Mouse (Mus musculus): ENCODE results near the gene Sorl1.

DNA sequence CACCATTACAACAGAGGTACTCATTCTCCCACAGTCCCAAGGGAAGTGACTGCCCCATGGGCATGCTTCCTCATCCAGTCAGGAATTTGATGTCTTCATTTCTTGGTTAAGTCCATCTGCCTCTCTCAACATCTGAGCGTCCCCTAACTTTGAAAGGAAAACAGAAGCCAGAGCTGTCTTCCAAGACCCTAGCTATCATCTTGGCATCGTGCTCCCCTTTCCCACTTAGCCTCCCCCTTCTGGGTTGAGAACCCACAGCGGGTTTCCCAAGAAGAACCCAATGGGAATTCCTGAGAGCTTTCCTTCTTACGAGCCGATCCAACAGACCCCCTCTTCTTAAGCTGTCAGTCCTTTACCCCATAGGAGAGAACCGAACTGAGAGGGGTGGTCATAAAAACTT lies 24.7 kb upstream of the Sorl1 start:
- TF ChIP-seq MAFK (IDR thresholded peaks at IDR 0.05; ENCODE audit: insufficient read depth, low read depth, low read length) (no peak), ZC3H11A (IDR thresholded peaks at IDR 0.05; ENCODE audit: borderline replicate concordance, low read depth, low read length) (no peak), HCFC1 (IDR thresholded peaks at IDR 0.05; ENCODE audit: borderline replicate concordance, insufficient read depth, low read length) (no peak)
